Mouse (Mus musculus) bone marrow, adult 2 months (tissue): Measurements from ENCODE around the gene Pcnx. TPM values are rescaled to one million over a fixed set of nuclear protein-coding genes. Genes with fewer than 3 reads are reported as not detected.
A peak's percentile ranks its signal among the peaks of the same experiment; 100 is the strongest.

ENCODE experiments used
- H3K27ac ChIP-seq: fragments of 200-500 bp; 2 replicates; pipeline ENCODE4 v1.5.1; 2012; ENCODE audit warnings: low read depth, mild to moderate bottlenecking, control low read depth, inconsistent platforms, low read length; ENCODE audit not compliant: control insufficient read depth, poor library complexity, insufficient read depth
- H3K4me1 ChIP-seq: fragments of 200-500 bp; 2 replicates; pipeline ENCODE4 v1.6.1; 2011; ENCODE audit warnings: low read length; ENCODE audit not compliant: control insufficient read depth, insufficient read depth
- H3K4me3 ChIP-seq: fragments of 200-500 bp; replicated peaks from 2 replicates; pipeline ENCODE3; 2011; ENCODE audit warnings: mild to moderate bottlenecking, low read depth, low read length, control low read depth; ENCODE audit not compliant: control insufficient read depth
- CTCF ChIP-seq: fragments of 200-500 bp; IDR thresholded peaks from 2 replicates; pipeline ENCODE4 v1.5.1; 2011; ENCODE audit warnings: low read length, control low read depth; ENCODE audit not compliant: control insufficient read depth, insufficient read depth
- POLR2A ChIP-seq: fragments of 200-500 bp; IDR thresholded peaks from 2 replicates; pipeline ENCODE4 v1.6.1; 2011; ENCODE audit warnings: low read depth, mild to moderate bottlenecking, control low read depth, low read length, borderline replicate concordance; ENCODE audit not compliant: control insufficient read depth
- WGBS: fragments of 180-500 bp; shearing (Covaris S2); methylation state at CpG from one replicate; pipeline ENCODE4 v1.1.7; 2018; 5-methylcytosine and 5-hydroxymethylcytosine counted together
- polyA plus RNA-seq: library from polyadenylated mRNA; stranded (reverse); fragments of >200 nt; gene quantifications from 2 replicates; pipeline ENCODE4 v1.2.4, GENCODE M21; 2011; ENCODE audit warnings: low replicate concordance; ENCODE audit not compliant: missing spikeins, insufficient read depth, insufficient read length

Gene Pcnx
- polyA plus RNA-seq, 1 experiment, result 38.8 TPM

GRCm38 (mm10) chr12:81932015-81932414 lies 72.2 kb downstream of the Pcnx start:
- H3K27ac ChIP-seq, result no peak overlapping the region
- no peak for TF ChIP-seq POLR2A
- TF ChIP-seq CTCF, result no peak
- no peak overlapping the region for H3K4me3 ChIP-seq
- peaks cover 4% of the 10 kb centered on the region for H3K4me1 ChIP-seq
- 82% methylated on average over 13 of the region's 13 CpGs for WGBS

- 37% methylated on average over 5 of the region's 5 CpGs for WGBS
- H3K27ac ChIP-seq, result no peak overlapping the region
- H3K4me1 ChIP-seq, result peaks cover 4% of the 10 kb centered on the region
These were observed 73.6 kb downstream of the Pcnx start for GRCm38 (mm10) chr12:81933430-81933829.

GRCm38 (mm10) chr12:81934510-81934909 lies 74.7 kb downstream of the Pcnx start:
- 30% methylated on average over 5 of the region's 5 CpGs for WGBS
- Histone ChIP-seq H3K4me3 (no peak overlapping the region), H3K27ac (no peak overlapping the region), H3K4me1 (peaks cover 2% of the 10 kb centered on the region; the same call in 1 of the 2 replicates)
- no peak for TF ChIP-seq CTCF
- TF ChIP-seq POLR2A, result no peak

More at GRCm38 (mm10) chr12:81933430-81933829, 73.6 kb downstream of the Pcnx start:
- H3K4me3 ChIP-seq, result no peak overlapping the region
- no peak for TF ChIP-seq CTCF
- no peak for TF ChIP-seq POLR2A

GRCm38 (mm10) chr12:81936066-81936465 lies 76.2 kb downstream of the Pcnx start:
- 80% methylated on average over 4 of the region's 4 CpGs for WGBS

GRCm38 (mm10) chr12:81941191-81941590 lies 81.4 kb downstream of the Pcnx start:
- no peak overlapping the region for H3K4me3 ChIP-seq
- H3K27ac ChIP-seq, result no peak overlapping the region
- 84% methylated on average over 9 of the region's 9 CpGs for WGBS
- no peaks in the 10 kb centered on the region for H3K4me1 ChIP-seq
- TF ChIP-seq CTCF, result 0 out of 2 replicates have a peak, but pooled peaks have one; percentile 21
- no peak for TF ChIP-seq POLR2A

More at GRCm38 (mm10) chr12:81936066-81936465, 76.2 kb downstream of the Pcnx start:
- Histone ChIP-seq H3K4me1 (peaks cover 2% of the 10 kb centered on the region; the same call in 1 of the 2 replicates), H3K4me3 (no peak overlapping the region), H3K27ac (no peak overlapping the region)
- TF ChIP-seq POLR2A, result no peak

- no peak for TF ChIP-seq CTCF
- TF ChIP-seq POLR2A, result no peak
- Histone ChIP-seq H3K4me3 (no peak overlapping the region), H3K27ac (no peak overlapping the region), H3K4me1 (no peaks in the 10 kb centered on the region)
- whole genome bisulfite sequencing, result 85% methylated on average over 12 of the region's 12 CpGs
These were observed 83.7 kb downstream of the Pcnx start for GRCm38 (mm10) chr12:81943331-81944062.

- 89% methylated on average over 6 of the region's 6 CpGs for WGBS
- Histone ChIP-seq H3K4me1 (no peaks in the 10 kb centered on the region), H3K4me3 (no peak overlapping the region), H3K27ac (no peak overlapping the region)
- TF ChIP-seq POLR2A (no peak), CTCF (no peak)
These were observed 89.2 kb downstream of the Pcnx start for GRCm38 (mm10) chr12:81949026-81949425.

GRCm38 (mm10) chr12:81950016-81950415 lies 90.2 kb downstream of the Pcnx start:
- WGBS, result 82% methylated on average over 2 of the region's 2 CpGs
- no peak overlapping the region for H3K4me3 ChIP-seq
- TF ChIP-seq CTCF (no peak), POLR2A (no peak)

More at GRCm38 (mm10) chr12:81950016-81950415, 90.2 kb downstream of the Pcnx start:
- Histone ChIP-seq H3K4me1 (no peaks in the 10 kb centered on the region), H3K27ac (no peak overlapping the region)
